Mouse (Mus musculus) lung, adult 2 months (tissue): Measurements from ENCODE around the gene Rnf31.

Experiments
- CTCF ChIP-seq: fragments of 200-500 bp; IDR thresholded peaks from 2 replicates; pipeline ENCODE4 v1.5.1; 2011; ENCODE audit warnings: mild to moderate bottlenecking, low read length, control low read depth; ENCODE audit not compliant: insufficient read depth
- POLR2A ChIP-seq: fragments of 200-500 bp; IDR thresholded peaks from 2 replicates; pipeline ENCODE4 v1.6.1; 2011; ENCODE audit warnings: low read depth, mild to moderate bottlenecking, control low read depth, low read length, borderline replicate concordance; ENCODE audit errors: extremely low read depth

DNA sequence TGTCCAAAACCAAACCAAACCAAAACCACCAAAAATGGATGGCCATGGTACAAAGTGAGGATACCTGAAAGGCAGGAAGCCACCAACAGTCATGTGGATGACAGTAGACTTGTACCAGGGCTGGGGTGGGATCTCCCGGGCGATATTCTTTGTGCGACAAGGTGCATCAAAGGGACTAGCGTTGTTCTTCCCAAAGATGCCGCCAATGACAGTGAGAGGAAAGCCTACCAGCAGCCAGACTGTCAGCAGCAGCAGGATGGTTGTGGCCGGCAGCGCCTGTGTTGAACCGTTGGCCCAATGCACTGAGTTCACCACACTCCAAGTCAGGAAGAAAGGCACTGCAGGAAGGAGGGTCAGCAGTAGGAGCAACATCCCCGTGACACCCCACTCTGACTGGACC, 46.3 kb downstream of the Rnf31 start, which contains the start of gene Gm49378:
- TF ChIP-seq CTCF: no peak
- TF ChIP-seq POLR2A: no peak
